In genomic region chr4:46642924-46643675, GRCm38 (mm10) we compare ENCODE assay signal across 7 mouse cellular contexts. TPM values are rescaled to one million over a fixed set of nuclear protein-coding genes. Genes with fewer than 3 reads are reported as not detected.
DNase-seq lines count a peak whose midpoint lies in the region; ATAC-seq and TF ChIP-seq lines count a peak whose summit lies in the region.

No protein-coding gene starts in this region.

- TF ChIP-seq CTCF in ES-Bruce4 (IDR thresholded peaks at IDR 0.05; ENCODE audit: low read depth, low read length) = no peak
- no peak for TF ChIP-seq CTCF in intestine, postnatal 0 days (IDR thresholded peaks at IDR 0.05; ENCODE audit: low read depth)
- no peak for TF ChIP-seq CTCF in lung, postnatal 0 days (IDR thresholded peaks at IDR 0.05)

- no peaks in the 10 kb centered on the region for H3K9me3 ChIP-seq in ES-Bruce4 (replicated peaks; ENCODE audit: control insufficient read depth, insufficient read depth, low read length, poor library complexity, severe bottlenecking)
- H3K9me3 ChIP-seq in intestine, postnatal 0 days (ENCODE audit: control insufficient read depth) = no peaks in the 10 kb centered on the region
- no peaks in the 10 kb centered on the region for H3K9me3 ChIP-seq in lung, postnatal 0 days (ENCODE audit: low read length)

- intact Hi-C loops in gastrocnemius, postnatal 14 days (cut with DNase I; ENCODE audit: low total_unique reads) = no loop called here

- H3K4me3 ChIP-seq in ES-Bruce4 (ENCODE audit: low read depth, low read length) = no peak overlapping the region
- no peak overlapping the region for H3K4me3 ChIP-seq in intestine, postnatal 0 days (ENCODE audit: low read depth, low read length)
- no peak overlapping the region for H3K4me3 ChIP-seq in lung, postnatal 0 days (ENCODE audit: low read depth, low read length)

- WGBS in intestine, postnatal 0 days = 54% methylated on average over 8 of the region's 8 CpGs
- WGBS in lung, postnatal 0 days = 33% methylated on average over 8 of the region's 8 CpGs

- H3K27ac ChIP-seq in ES-Bruce4 (ENCODE audit: insufficient read depth, low read length) = peak overlapping the region; percentile 48
- peak overlapping the region; percentile 72 for H3K27ac ChIP-seq in intestine, postnatal 0 days (ENCODE audit: low read depth, low read length)
- H3K27ac ChIP-seq in lung, postnatal 0 days (ENCODE audit: low read length) = peak overlapping the region; percentile 82

- peak; percentile 64 for DNase-seq in adipocyte (ENCODE audit: low spot score)
- DNase-seq in lung, postnatal 0 days (ENCODE audit: low spot score) = peak; percentile 93
- DNase-seq in urinary bladder, postnatal 25 days (ENCODE audit: low spot score) = no peak
- no peak for DNase-seq in gastrocnemius, postnatal 14 days
- no peak for DNase-seq in frontal cortex, postnatal 36 days (ENCODE audit: low spot score in 2 of 2)

- H3K4me1 ChIP-seq in ES-Bruce4 (ENCODE audit: control insufficient read depth, insufficient read depth, low read length) = no peaks in the 10 kb centered on the region
- no peaks in the 10 kb centered on the region; the same call in 1 of the 2 replicates for H3K4me1 ChIP-seq in intestine, postnatal 0 days (replicated peaks; ENCODE audit: control insufficient read depth, insufficient read depth, low read length)
- peaks cover 11% of the 10 kb centered on the region for H3K4me1 ChIP-seq in lung, postnatal 0 days (ENCODE audit: insufficient read depth, low read depth, low read length)

- no peaks in the 10 kb centered on the region for H3K36me3 ChIP-seq in ES-Bruce4 (ENCODE audit: control insufficient read depth, insufficient read depth, low read length, poor library complexity, severe bottlenecking)
- H3K36me3 ChIP-seq in intestine, postnatal 0 days (ENCODE audit: control insufficient read depth, insufficient read depth) = no peaks in the 10 kb centered on the region; the same call in 1 of the 2 replicates
- H3K36me3 ChIP-seq in lung, postnatal 0 days (ENCODE audit: insufficient read depth, low read length) = no peaks in the 10 kb centered on the region

- no peak overlapping the region for H3K4me2 ChIP-seq in intestine, postnatal 0 days (replicated peaks; ENCODE audit: low read depth)
- no peak overlapping the region for H3K4me2 ChIP-seq in lung, postnatal 0 days (replicated peaks; ENCODE audit: low read depth, low read length)

- H3K9ac ChIP-seq in ES-Bruce4 (ENCODE audit: low read depth, poor library complexity, severe bottlenecking) = no peak overlapping the region
- H3K9ac ChIP-seq in intestine, postnatal 0 days (ENCODE audit: low read depth, low read length) = no peak overlapping the region
- no peak overlapping the region for H3K9ac ChIP-seq in lung, postnatal 0 days (replicated peaks; ENCODE audit: low read depth)

- ATAC-seq in intestine, postnatal 0 days = peak; percentile 92
- peak; percentile 95 for ATAC-seq in lung, postnatal 0 days

- TF ChIP-seq EP300 in ES-Bruce4 (IDR thresholded peaks at IDR 0.05; ENCODE audit: insufficient read depth, low read depth, low read length) = no peak
- TF ChIP-seq EP300 in lung, postnatal 0 days (IDR thresholded peaks at IDR 0.05) = peak; percentile 93

- no peaks in the 10 kb centered on the region for H3K27me3 ChIP-seq in ES-Bruce4 (ENCODE audit: control insufficient read depth, insufficient read depth, low read length, poor library complexity, severe bottlenecking)
- no peaks in the 10 kb centered on the region for H3K27me3 ChIP-seq in intestine, postnatal 0 days (replicated peaks; ENCODE audit: control insufficient read depth, insufficient read depth, low read length)
- H3K27me3 ChIP-seq in lung, postnatal 0 days (replicated peaks; ENCODE audit: insufficient read depth, low read length) = no peaks in the 10 kb centered on the region

- TF ChIP-seq POLR2A in ES-Bruce4 (IDR thresholded peaks at IDR 0.05; ENCODE audit: insufficient read depth, low read length) = no peak

RNA-seq across cellular contexts. Expression of gene Tbc1d2, which starts 6.9 kb away (rescaled TPM):
- 7.7 TPM in 2 replicates for polyA plus RNA-seq in ES-Bruce4 (2011; ENCODE audit: insufficient read depth, insufficient read length, low read depth, missing spikeins)
- 5.1 and 5.2 TPM in 2 replicates for polyA plus RNA-seq in intestine, postnatal 0 days (2015; fragmentation: Nextera tagmentation; extraction: Ambion mirVana)
- polyA plus RNA-seq in lung, postnatal 0 days (2015; fragmentation: Nextera tagmentation; extraction: Ambion mirVana) = 6.7 and 6.9 TPM in 2 replicates
- 1 to 10 TPM; 1.1 TPM for total RNA-seq in gastrocnemius, postnatal 14 days (2021)

RNA-seq across cellular contexts. Expression of gene Coro2a, which starts 41.1 kb away (rescaled TPM):
- 13.1 and 14.6 TPM in 2 replicates for polyA plus RNA-seq in ES-Bruce4 (2011; ENCODE audit: insufficient read depth, insufficient read length, low read depth, missing spikeins)
- 53.0 and 59.7 TPM in 2 replicates for polyA plus RNA-seq in intestine, postnatal 0 days (2015; fragmentation: Nextera tagmentation; extraction: Ambion mirVana)
- 2.3 and 2.5 TPM in 2 replicates for polyA plus RNA-seq in lung, postnatal 0 days (2015; fragmentation: Nextera tagmentation; extraction: Ambion mirVana)
- total RNA-seq in gastrocnemius, postnatal 14 days (2021) = under 1 TPM; 0.27 to 0.66 TPM

Comparison
In these comparisons a context has a peak if more than half of its experiments do, and no peak if none do; other contexts are left out.
1. DNase-seq: peak in adipocyte (single experiment) and lung, postnatal 0 days (single experiment); none in urinary bladder, postnatal 25 days (single experiment), gastrocnemius, postnatal 14 days (single experiment) and frontal cortex, postnatal 36 days (0 of 2).
2. Peak in every context shown above with its lines, with median percentiles within 50 percentile points of each other: H3K27ac ChIP-seq.